Mouse (Mus musculus) hindbrain, embryonic 11.5 days (tissue): Measurements from ENCODE around the gene Capns1. TPM values are rescaled to one million over a fixed set of nuclear protein-coding genes. Genes with fewer than 3 reads are reported as not detected.

ENCODE experiments used
- ATAC-seq: fragments of 200-750 bp; cut with Nextera tagmentation; 2 replicates; pipeline ENCODE4 v1.8.0; 2017; ENCODE audit warnings: mild to moderate bottlenecking, moderate TSS enrichment, moderate library complexity; ENCODE audit not compliant: low FRiP score
- DNase-seq: peaks from one replicate; pipeline ENCODE4 v3.0.0-alpha.2; 2015; ENCODE audit warnings: low spot score
- H3K27ac ChIP-seq: fragments of 300-500 bp; sonication (generic); 2 replicates; pipeline ENCODE4 v1.5.1; 2014; ENCODE audit warnings: mild to moderate bottlenecking, low read depth, low read length
- H3K27me3 ChIP-seq: fragments of 300-500 bp; sonication (generic); 2 replicates; pipeline ENCODE4 v1.6.1; 2014; ENCODE audit warnings: mild to moderate bottlenecking, low read length, moderate library complexity, mixed read lengths; ENCODE audit not compliant: control insufficient read depth, insufficient read depth
- H3K36me3 ChIP-seq: fragments of 300-500 bp; sonication (generic); 2 replicates; pipeline ENCODE4 v1.6.1; 2014; ENCODE audit warnings: mild to moderate bottlenecking, low read length, moderate library complexity, mixed read lengths; ENCODE audit not compliant: control insufficient read depth, insufficient read depth
- H3K4me1 ChIP-seq: fragments of 300-500 bp; sonication (generic); replicated peaks from 2 replicates; pipeline ENCODE4 v1.6.1; 2014; ENCODE audit warnings: low read length, mixed read lengths; ENCODE audit not compliant: control insufficient read depth, insufficient read depth
- H3K4me2 ChIP-seq: fragments of 300-500 bp; sonication (generic); replicated peaks from 2 replicates; pipeline ENCODE4 v1.6.1; 2014; ENCODE audit warnings: mild to moderate bottlenecking, low read depth, low read length
- H3K4me3 ChIP-seq: fragments of 300-500 bp; sonication (generic); 2 replicates; pipeline ENCODE4 v1.5.1; 2014; ENCODE audit warnings: low read depth, low read length
- H3K9ac ChIP-seq: fragments of 300-500 bp; sonication (generic); 2 replicates; pipeline ENCODE4 v1.6.1; 2014; ENCODE audit warnings: low read depth, low read length
- H3K9me3 ChIP-seq: fragments of 300-500 bp; sonication (generic); 2 replicates; pipeline ENCODE4 v1.6.1; 2016; ENCODE audit warnings: low read length; ENCODE audit not compliant: control insufficient read depth
- WGBS: fragments of 180-500 bp; shearing (Covaris S2); extraction: QIAGEN DNeasy Blood & Tissue Kit; methylation state at CpG from one replicate; pipeline ENCODE4 v1.1.7; 2014; 5-methylcytosine and 5-hydroxymethylcytosine counted together
- polyA plus RNA-seq: library from polyadenylated mRNA; unstranded; fragments of >200 nt; fragmentation: Nextera tagmentation; extraction: Ambion mirVana; gene quantifications from 2 replicates; pipeline ENCODE4 v1.2.1, GENCODE M21; 2014

Capns1 gene
- polyA plus RNA-seq, 1 experiment from 2014 or later = 64.0 TPM

DNA sequence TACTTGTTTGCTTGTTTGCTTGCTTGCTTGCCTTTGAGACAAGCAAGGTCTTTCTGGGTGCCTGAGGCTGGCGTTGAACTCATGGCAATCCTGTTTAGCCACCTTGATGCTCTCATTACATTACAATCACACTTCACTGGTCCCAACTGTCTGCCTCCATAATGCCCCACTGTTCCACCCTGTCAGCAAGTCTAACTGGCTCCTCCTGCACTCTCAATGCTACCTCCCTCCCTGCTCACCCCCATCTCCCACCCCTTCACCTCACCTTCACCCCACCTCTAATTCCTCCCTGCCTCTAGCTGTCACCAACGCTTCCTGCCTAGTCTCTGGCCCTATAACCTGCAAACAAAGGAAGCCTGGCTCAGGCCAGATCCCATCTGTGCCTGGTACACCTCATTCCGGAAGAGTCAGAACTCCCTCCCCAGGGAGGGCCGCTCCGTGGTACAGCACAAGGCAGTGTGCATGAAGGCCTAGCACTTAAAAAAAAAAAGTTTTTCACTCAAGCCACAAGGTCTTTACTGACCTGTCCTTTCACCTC is 950 bp downstream of the Capns1 start:
- peaks cover 2% of the 10 kb centered on the region; the same call in 1 of the 2 replicates for H3K4me1 ChIP-seq
- H3K4me3 ChIP-seq = no peak overlapping the region
- H3K9me3 ChIP-seq = no peaks in the 10 kb centered on the region
- H3K36me3 ChIP-seq = no peaks in the 10 kb centered on the region
- WGBS = 68% methylated on average over 5 of the region's 5 CpGs
- no peaks in the 10 kb centered on the region for H3K27me3 ChIP-seq
- no peak overlapping the region for H3K4me2 ChIP-seq
- no peak overlapping the region for H3K27ac ChIP-seq
- H3K9ac ChIP-seq = no peak overlapping the region
- DNase-seq (no peak), ATAC-seq (no peak)

DNA sequence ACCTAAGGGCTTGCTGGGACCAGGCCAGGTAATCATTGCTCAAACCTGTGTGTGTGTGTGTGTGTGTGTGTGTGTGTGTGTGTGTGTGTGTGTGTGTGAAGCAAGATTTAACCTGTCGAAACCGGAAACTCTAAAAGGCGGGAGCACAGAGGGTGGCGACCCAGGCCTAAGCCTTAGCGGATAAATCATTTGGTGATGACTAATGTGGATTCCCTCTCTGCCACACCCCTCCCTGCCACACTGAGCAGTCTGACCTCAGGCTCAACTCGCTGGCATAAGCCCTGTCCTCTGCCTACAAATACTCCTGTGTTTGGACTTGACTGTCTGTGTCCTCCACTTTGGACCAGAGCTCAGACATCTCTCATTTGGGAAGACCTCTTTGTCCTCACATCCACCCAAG is 2.4 kb downstream of the Capns1 start:
- ATAC-seq (no peak), DNase-seq (no peak)
- Histone ChIP-seq H3K9ac (no peak overlapping the region), H3K4me2 (no peak overlapping the region), H3K4me1 (peaks cover 2% of the 10 kb centered on the region; the same call in 1 of the 2 replicates), H3K27ac (no peak overlapping the region), H3K36me3 (no peaks in the 10 kb centered on the region), H3K9me3 (no peaks in the 10 kb centered on the region), H3K4me3 (no peak overlapping the region), H3K27me3 (no peaks in the 10 kb centered on the region)
- 88% methylated on average over 6 of the region's 6 CpGs for WGBS

DNA sequence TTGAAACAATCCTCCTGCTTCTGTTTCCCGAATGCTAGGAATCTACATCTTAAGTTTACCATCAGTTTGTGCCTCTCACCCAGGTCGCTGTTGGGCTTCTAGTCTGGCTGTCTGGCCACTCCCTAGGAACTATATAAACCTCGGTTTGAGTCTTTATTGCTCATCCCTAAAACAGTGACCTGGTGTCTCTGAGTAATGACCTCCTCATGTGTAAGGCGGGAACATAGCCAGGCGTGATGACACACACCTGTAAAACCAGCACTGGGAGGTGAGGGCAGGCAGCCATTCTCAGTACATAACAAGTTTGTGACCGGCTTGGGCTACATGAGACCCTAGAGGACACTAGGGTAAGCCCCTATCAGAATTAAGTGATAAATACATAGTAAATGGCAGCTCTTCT is 3.1 kb downstream of the Capns1 start:
- H3K27ac ChIP-seq = no peak overlapping the region

DNA sequence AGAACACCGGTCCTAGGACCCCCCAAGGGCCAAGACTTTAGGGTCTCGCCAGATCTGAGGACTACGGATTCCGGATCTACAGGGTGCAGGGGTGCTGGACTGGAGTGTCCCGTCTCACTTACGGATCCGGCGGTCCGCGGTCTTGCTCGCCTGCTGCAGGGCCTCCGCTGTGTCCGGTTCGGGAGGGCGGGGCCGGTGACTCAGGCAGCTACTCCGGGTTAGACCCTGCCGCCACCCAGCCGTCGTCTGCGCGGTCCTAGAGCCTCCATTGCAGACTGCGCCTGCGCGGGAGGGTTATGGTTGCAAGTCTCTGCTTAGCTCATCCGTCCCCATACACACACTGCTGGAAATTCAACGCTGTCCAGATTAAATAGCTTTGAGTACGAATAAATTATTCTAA is 3.7 kb downstream of the Capns1 start:
- peak overlapping the region; percentile 84 for H3K4me2 ChIP-seq
- H3K27ac ChIP-seq = peak overlapping the region; percentile 1; the same call in 1 of the 2 replicates
- no peaks in the 10 kb centered on the region for H3K36me3 ChIP-seq
- peak overlapping the region; percentile 68 for H3K9ac ChIP-seq
- peaks cover 2% of the 10 kb centered on the region; the same call in 1 of the 2 replicates for H3K4me1 ChIP-seq
- under 1% methylated on average over 28 of the region's 28 CpGs for WGBS
- peak overlapping the region; percentile 59 for H3K4me3 ChIP-seq
- no peaks in the 10 kb centered on the region for H3K9me3 ChIP-seq
- peak; percentile 82 for ATAC-seq
- DNase-seq = peak; percentile 98
- no peaks in the 10 kb centered on the region for H3K27me3 ChIP-seq

More for the DNA sequence above, 3.1 kb downstream of the Capns1 start:
- no peak overlapping the region for H3K4me3 ChIP-seq
- no peak overlapping the region for H3K9ac ChIP-seq
- no peaks in the 10 kb centered on the region for H3K9me3 ChIP-seq
- no peak overlapping the region for H3K4me2 ChIP-seq
- no peaks in the 10 kb centered on the region for H3K36me3 ChIP-seq
- H3K27me3 ChIP-seq = no peaks in the 10 kb centered on the region
- 79% methylated on average over 6 of the region's 6 CpGs for WGBS
- no peak for DNase-seq
- ATAC-seq = no peak
- peaks cover 2% of the 10 kb centered on the region; the same call in 1 of the 2 replicates for H3K4me1 ChIP-seq

DNA sequence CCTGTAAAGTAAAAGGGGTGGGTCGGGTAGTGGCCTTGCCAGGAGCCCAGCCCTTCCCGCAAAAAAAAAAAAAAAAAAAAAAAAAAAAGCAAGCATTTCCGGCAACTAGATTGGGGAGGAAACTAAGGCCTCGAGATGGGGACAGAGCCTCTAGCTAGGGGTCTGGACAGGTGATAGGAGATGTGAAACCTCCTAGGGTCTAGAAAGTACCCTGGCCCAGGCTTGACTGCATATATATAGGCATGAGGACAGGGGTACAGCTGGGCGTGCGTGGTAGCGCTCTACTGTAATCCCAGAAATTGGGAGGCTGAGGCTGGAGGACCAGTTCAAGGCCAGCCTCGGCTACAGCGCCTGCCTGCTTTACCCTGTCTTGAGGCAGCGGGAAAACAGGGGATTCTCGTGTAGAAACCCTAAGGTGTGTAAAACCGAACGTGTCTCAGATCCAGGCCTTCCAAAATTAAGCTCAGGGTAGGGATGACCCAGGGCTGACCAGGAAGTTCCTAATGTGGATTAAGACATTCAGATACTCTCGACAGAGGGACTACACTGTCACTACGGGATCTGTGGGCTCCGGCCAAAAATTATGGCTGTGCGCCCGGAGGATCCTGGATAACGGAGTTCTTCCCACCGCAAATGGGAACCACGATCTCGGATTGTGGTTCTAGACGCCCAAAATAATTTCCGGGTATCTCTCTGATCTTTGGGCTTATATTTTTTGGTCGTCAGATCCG is 4.3 kb downstream of the Capns1 start:
- WGBS = 1% methylated on average over 26 of the region's 26 CpGs
- DNase-seq (peak; percentile 55), ATAC-seq (peak; percentile 36; the same call in 1 of the 2 replicates)
- peak overlapping the region; percentile 84 for H3K4me2 ChIP-seq
- H3K36me3 ChIP-seq = no peaks in the 10 kb centered on the region
- no peaks in the 10 kb centered on the region for H3K27me3 ChIP-seq
- peak overlapping the region; percentile 68 for H3K9ac ChIP-seq
- H3K27ac ChIP-seq = peak overlapping the region; percentile 1
- peaks cover 2% of the 10 kb centered on the region; the same call in 1 of the 2 replicates for H3K4me1 ChIP-seq
- peak overlapping the region; percentile 59 for H3K4me3 ChIP-seq
- H3K9me3 ChIP-seq = no peaks in the 10 kb centered on the region

DNA sequence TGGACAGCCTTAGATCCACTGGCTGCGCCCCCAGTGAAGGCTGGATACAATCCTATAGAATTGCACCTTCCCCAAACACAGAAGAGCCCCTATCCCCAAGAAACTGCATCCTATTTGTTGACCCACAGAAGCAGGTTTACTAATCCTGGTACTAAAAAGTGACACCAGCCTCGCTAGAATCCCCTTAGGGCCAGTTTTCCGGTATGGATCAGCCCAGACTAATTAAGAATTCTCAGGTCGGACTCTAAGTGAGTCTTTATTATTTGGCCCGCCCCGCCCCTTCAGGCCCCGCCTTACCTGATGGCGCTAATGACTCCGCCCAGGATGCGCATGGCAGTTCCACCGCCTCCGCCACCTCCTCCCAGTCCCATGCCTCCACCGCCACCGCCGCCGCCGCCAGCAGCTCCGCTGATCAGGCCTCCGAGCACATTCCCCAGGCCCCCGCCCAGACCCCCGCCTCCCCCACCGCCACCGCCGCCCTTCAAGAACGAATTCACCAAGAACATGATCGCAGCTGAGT is 5.0 kb downstream of the Capns1 start:
- 1% methylated on average over 19 of the region's 26 CpGs for WGBS
- H3K9ac ChIP-seq = peak overlapping the region; percentile 68
- ATAC-seq (peak; percentile 73), DNase-seq (peak; percentile 78)
- peaks cover 2% of the 10 kb centered on the region; the same call in 1 of the 2 replicates for H3K4me1 ChIP-seq
- peak overlapping the region; percentile 84 for H3K4me2 ChIP-seq
- peak overlapping the region; percentile 59 for H3K4me3 ChIP-seq
- H3K36me3 ChIP-seq = no peaks in the 10 kb centered on the region
- peak overlapping the region; percentile 1; the same call in 1 of the 2 replicates for H3K27ac ChIP-seq
- H3K9me3 ChIP-seq = no peaks in the 10 kb centered on the region
- H3K27me3 ChIP-seq = no peaks in the 10 kb centered on the region

DNA sequence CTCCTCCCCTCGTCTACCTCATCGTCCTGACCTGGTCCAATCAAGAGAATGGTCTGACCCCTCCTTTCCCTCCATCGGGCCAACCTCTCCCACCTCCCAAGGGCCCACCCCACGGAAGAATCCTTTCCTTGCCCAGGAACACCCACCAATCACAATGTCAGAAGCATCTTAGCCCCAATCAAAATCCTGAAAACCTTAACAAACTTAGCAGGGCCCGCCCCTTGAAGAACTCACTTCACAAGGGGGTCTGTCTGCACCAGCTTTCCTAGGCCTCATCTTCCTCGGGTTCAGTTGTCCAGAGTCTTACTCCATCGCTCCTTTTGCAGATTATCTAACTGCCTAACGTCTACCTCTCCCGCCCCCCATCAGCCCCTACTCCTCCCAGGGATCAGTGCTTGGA is 5.6 kb downstream of the Capns1 start:
- no peaks in the 10 kb centered on the region for H3K27me3 ChIP-seq
- H3K4me1 ChIP-seq = peaks cover 2% of the 10 kb centered on the region; the same call in 1 of the 2 replicates
- H3K27ac ChIP-seq = no peak overlapping the region
- H3K9ac ChIP-seq = no peak overlapping the region; the same call in 1 of the 2 replicates
- no peaks in the 10 kb centered on the region for H3K36me3 ChIP-seq
- 14% methylated on average over 9 of the region's 9 CpGs for WGBS
- no peak for DNase-seq
- peak overlapping the region; percentile 84 for H3K4me2 ChIP-seq
- ATAC-seq = no peak
- H3K4me3 ChIP-seq = peak overlapping the region; percentile 59
- H3K9me3 ChIP-seq = no peaks in the 10 kb centered on the region

DNA sequence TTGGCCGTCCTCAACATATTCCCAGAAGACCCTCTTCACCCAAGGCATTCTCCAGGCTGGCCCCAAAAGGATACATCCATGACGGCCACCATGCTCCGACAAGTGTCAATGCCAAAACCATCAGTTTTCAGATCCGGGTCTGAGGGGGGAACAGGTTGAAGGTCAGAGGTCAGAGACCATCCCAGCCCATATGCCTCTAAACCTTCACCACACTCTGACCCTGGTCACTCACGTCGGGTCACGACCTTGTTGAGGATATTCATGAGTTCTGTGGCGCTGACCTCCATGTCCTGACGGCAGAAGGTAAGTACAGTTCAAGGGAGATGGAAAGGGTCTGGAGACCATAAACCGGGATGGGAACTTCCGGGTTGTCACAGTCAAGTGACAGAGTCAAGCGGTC is 6.5 kb downstream of the Capns1 start:
- H3K27me3 ChIP-seq = no peaks in the 10 kb centered on the region
- H3K4me3 ChIP-seq = no peak overlapping the region
- H3K9ac ChIP-seq = no peak overlapping the region
- 0 out of 2 replicates have a peak, but pooled peaks cover 2% of the 10 kb centered on the region for H3K4me1 ChIP-seq
- no peak overlapping the region for H3K27ac ChIP-seq
- no peak for ATAC-seq
- no peak for DNase-seq
- H3K4me2 ChIP-seq = no peak overlapping the region
- WGBS = 92% methylated on average over 12 of the region's 12 CpGs
- H3K9me3 ChIP-seq = no peaks in the 10 kb centered on the region
- H3K36me3 ChIP-seq = peaks cover 4% of the 10 kb centered on the region; the same call in 1 of the 2 replicates
